ENCODE assay signal across 10 mouse cellular contexts in the genomic region with DNA sequence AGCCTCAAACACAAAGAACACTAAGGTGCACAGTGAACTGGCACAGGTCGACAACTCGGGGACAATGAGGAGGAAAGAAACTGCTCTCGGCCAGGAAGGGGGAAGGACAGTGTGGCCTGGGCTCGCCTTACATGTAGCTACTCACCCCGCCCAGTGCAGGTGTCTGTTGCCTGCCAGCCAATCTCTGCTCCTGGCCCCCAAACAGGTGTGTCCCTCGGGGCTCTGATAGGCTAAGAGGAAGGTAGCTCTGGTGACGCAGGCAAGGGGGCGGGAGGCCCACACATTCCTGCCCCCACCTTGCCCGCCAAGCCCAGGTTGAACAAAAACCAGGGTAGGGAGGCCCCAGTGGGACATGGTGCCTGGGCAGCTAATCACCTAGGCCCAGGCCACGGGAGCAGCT. TPM values are rescaled to one million over a fixed set of nuclear protein-coding genes. Genes with fewer than 3 reads are reported as not detected.
A peak's percentile ranks its signal among the peaks of the same experiment; 100 is the strongest.
DNase-seq lines count a peak whose midpoint lies in the region; ATAC-seq and TF ChIP-seq lines count a peak whose summit lies in the region.
"Had no signal": no experiment of that assay in that cellular context is flagged by ENCODE, and none has a peak within 500 bp of the region (broad histone marks: within the 10 kb centered on the region; RNA-seq: fewer than 3 reads in every experiment).

No protein-coding gene starts in this region.

- no peaks in the 10 kb centered on the region for H3K36me3 ChIP-seq in embryonic facial prominence, embryonic 11.5 days (replicated peaks; ENCODE audit: control insufficient read depth, insufficient read depth, low read depth, low read length)

- no peaks in the 10 kb centered on the region for H3K4me1 ChIP-seq in embryonic facial prominence, embryonic 11.5 days (ENCODE audit: control insufficient read depth, insufficient read depth, low read length)

- no peak overlapping the region for H3K9ac ChIP-seq in embryonic facial prominence, embryonic 11.5 days (replicated peaks; ENCODE audit: low read length)

- no peaks in the 10 kb centered on the region for H3K9me3 ChIP-seq in embryonic facial prominence, embryonic 11.5 days (replicated peaks; ENCODE audit: control insufficient read depth, low read length)

- TF ChIP-seq CTCF in gastrocnemius, adult 2 months (IDR thresholded peaks at IDR 0.05), result no peak

- H3K27ac ChIP-seq in embryonic facial prominence, embryonic 11.5 days (replicated peaks; ENCODE audit: low read depth, low read length), result no peak overlapping the region
- no peak overlapping the region for H3K27ac ChIP-seq in gastrocnemius, adult 2 months

- H3K4me2 ChIP-seq in embryonic facial prominence, embryonic 11.5 days (ENCODE audit: low read depth, low read length), result no peak overlapping the region

- 28% methylated on average over 10 of the region's 10 CpGs for WGBS in embryonic facial prominence, embryonic 11.5 days

- H3K4me3 ChIP-seq in embryonic facial prominence, embryonic 11.5 days (ENCODE audit: low read depth, low read length), result no peak overlapping the region
- H3K4me3 ChIP-seq in gastrocnemius, adult 2 months, result no peak overlapping the region

- intact Hi-C loops in gastrocnemius, adult 2 months (cut with DNase I), result no loop called here

- no peaks in the 10 kb centered on the region for H3K27me3 ChIP-seq in embryonic facial prominence, embryonic 11.5 days (ENCODE audit: control insufficient read depth, insufficient read depth, low read length)

- peak; percentile 77 for ATAC-seq in embryonic facial prominence, embryonic 11.5 days (replicated peaks; ENCODE audit: insufficient number of reproducible peaks, low FRiP score, low TSS enrichment, low read depth)
- ATAC-seq in erythroblast, adult 5-6 weeks (replicated peaks; ENCODE audit: low FRiP score, poor library complexity, severe bottlenecking), result no peak

- peak; percentile 71 for DNase-seq in ES-CJ7 (ENCODE audit: low read depth, low spot score)
- DNase-seq in embryonic facial prominence, embryonic 11.5 days (ENCODE audit: low spot score), result peak; percentile 59
- peak; percentile 92 to 98 for DNase-seq in kidney, postnatal 25 days
- peak; percentile 92 for DNase-seq in lung, postnatal 36 days
- no peak for DNase-seq in adrenal gland, adult 8-10 months
- no peak for DNase-seq in gastrocnemius, adult 2 months
- no peak for DNase-seq in spleen, postnatal 14 days (ENCODE audit: low spot score in 2 of 2)
- DNase-seq: midbrain, embryonic 14.5 days had no signal

RNA-seq across cellular contexts. Expression of a gene that starts 0.5 kb away (rescaled TPM):
- polyA plus RNA-seq in embryonic facial prominence, embryonic 11.5 days (2014; fragmentation: Nextera tagmentation; extraction: Ambion mirVana), result 0.38 and 0.78 TPM in 2 replicates
- total RNA-seq in adrenal gland, adult 8-10 months (2022), result 1 to 10 TPM in 1 of 4 experiments, under 1 TPM in 2, not detected in 1; 0.38 to 1.2 (median 0.86) TPM
- total RNA-seq in erythroblast, adult 5-6 weeks (2015; ENCODE audit: low replicate concordance), result not detected in 2 replicates
- not detected in 2 replicates for total RNA-seq in erythroblast, adult 5-6 weeks (2017; ENCODE audit: low replicate concordance)
- total RNA-seq in gastrocnemius, adult 2 months (2021), result not detected
- total RNA-seq: common myeloid progenitor, adult 5-6 weeks had no signal

RNA-seq across cellular contexts. Expression of a gene that starts 33.7 kb away (rescaled TPM):
- 0.38 and 0.55 TPM in 2 replicates for polyA plus RNA-seq in embryonic facial prominence, embryonic 11.5 days (2014; fragmentation: Nextera tagmentation; extraction: Ambion mirVana)
- 1 to 10 TPM in 1 of 4 experiments, under 1 TPM in 1, not detected in 2; 0.42 to 1.2 TPM for total RNA-seq in adrenal gland, adult 8-10 months (2022)
- 16.5 TPM in 1 of 2 replicates, not detected in the other for total RNA-seq in erythroblast, adult 5-6 weeks (2015; ENCODE audit: low replicate concordance)
- 2.3 and 2.9 TPM in 2 replicates for total RNA-seq in erythroblast, adult 5-6 weeks (2017; ENCODE audit: low replicate concordance)
- not detected for total RNA-seq in gastrocnemius, adult 2 months (2021)

RNA-seq across cellular contexts. Expression of a gene that starts 46.1 kb away (rescaled TPM):
- polyA plus RNA-seq in embryonic facial prominence, embryonic 11.5 days (2014; fragmentation: Nextera tagmentation; extraction: Ambion mirVana), result 0.21 and 0.34 TPM in 2 replicates
- total RNA-seq in adrenal gland, adult 8-10 months (2022), result 1 to 10 TPM; 1.0 to 3.0 (median 2.0) TPM
- 5.2 TPM in 1 of 2 replicates, not detected in the other for total RNA-seq in erythroblast, adult 5-6 weeks (2015; ENCODE audit: low replicate concordance)
- 5.5 TPM in 1 of 2 replicates, not detected in the other for total RNA-seq in erythroblast, adult 5-6 weeks (2017; ENCODE audit: low replicate concordance)
- 1 to 10 TPM in 1 of 2 experiments, under 1 TPM in 1; 0.75 to 2.1 TPM for total RNA-seq in gastrocnemius, adult 2 months (2021)
- total RNA-seq: common myeloid progenitor, adult 5-6 weeks had no signal

RNA-seq across cellular contexts. Expression of a gene that starts 50.1 kb away (rescaled TPM):
- 47.4 and 48.7 TPM in 2 replicates for polyA plus RNA-seq in embryonic facial prominence, embryonic 11.5 days (2014; fragmentation: Nextera tagmentation; extraction: Ambion mirVana)
- 10 to 100 TPM; 10.7 to 22.9 (median 14.1) TPM for total RNA-seq in adrenal gland, adult 8-10 months (2022)
- 5.2 and 7.7 TPM in 2 replicates for total RNA-seq in erythroblast, adult 5-6 weeks (2015; ENCODE audit: low replicate concordance)
- total RNA-seq in erythroblast, adult 5-6 weeks (2017; ENCODE audit: low replicate concordance), result 11.6 and 16.0 TPM in 2 replicates
- total RNA-seq in gastrocnemius, adult 2 months (2021), result 1 to 10 TPM; 1.9 to 2.3 TPM

Comparison
In these comparisons a context has a peak if more than half of its experiments do, and no peak if none do; other contexts are left out.
1. DNase-seq: peak in ES-CJ7 (single experiment), embryonic facial prominence, embryonic 11.5 days (single experiment), kidney, postnatal 25 days (2 of 2) and lung, postnatal 36 days (single experiment); none in adrenal gland, adult 8-10 months (single experiment), gastrocnemius, adult 2 months (single experiment) and spleen, postnatal 14 days (0 of 2).